Mouse (Mus musculus) thymus, postnatal 4 days (tissue): ENCODE results near the gene Gipc2.
A peak's percentile ranks its signal among the peaks of the same experiment; 100 is the strongest.
"Not testable (repeated sequence)": the region's sequence is repeated elsewhere in the genome, so short reads cannot be mapped to it uniquely, and the experiment has no call there.

ENCODE experiments used
- DNase-seq: peaks from one replicate; pipeline ENCODE4 v3.0.0; 2021

Gene Gipc2

DNA sequence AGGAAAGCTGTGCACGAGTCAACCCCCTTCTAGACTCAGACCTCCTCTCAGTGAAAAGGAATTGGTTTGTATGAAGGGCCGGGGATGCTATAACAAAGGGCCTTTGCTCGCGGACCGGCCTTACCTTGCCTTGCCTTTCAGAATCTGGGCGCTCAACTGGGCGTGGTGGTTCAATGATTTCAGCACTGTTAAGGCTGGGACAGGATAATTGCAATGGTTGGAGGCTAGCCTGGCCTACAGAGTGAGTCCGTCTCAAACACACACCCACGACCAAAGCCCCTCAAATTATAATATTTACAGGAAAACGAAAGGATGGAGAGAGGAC is at the start of gene Gipc2:
Gene Gipc2 (minus strand): TSS at position 132 of the 325 bp plus-strand sequence.
- no peak for DNase-seq

DNA sequence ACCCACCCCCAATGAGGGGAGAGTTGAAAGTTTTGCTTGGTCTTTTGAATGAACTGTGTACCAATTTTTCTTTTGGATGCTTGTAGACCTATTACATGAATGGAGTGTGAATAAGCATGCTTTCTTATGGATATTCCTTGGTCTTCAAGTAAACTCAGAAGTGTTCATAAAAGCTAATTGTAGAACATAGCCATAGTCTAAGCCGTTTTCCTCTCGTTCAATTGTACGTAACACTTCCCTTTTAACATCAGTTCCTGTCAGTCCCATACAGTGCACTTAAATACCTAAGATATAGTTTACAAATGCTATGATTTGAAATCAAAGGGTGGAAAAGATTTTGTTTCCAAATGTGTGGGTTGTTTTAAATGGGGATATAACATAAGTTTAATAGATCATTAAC is 47.4 kb upstream of the Gipc2 start:
- no peak for DNase-seq

DNA sequence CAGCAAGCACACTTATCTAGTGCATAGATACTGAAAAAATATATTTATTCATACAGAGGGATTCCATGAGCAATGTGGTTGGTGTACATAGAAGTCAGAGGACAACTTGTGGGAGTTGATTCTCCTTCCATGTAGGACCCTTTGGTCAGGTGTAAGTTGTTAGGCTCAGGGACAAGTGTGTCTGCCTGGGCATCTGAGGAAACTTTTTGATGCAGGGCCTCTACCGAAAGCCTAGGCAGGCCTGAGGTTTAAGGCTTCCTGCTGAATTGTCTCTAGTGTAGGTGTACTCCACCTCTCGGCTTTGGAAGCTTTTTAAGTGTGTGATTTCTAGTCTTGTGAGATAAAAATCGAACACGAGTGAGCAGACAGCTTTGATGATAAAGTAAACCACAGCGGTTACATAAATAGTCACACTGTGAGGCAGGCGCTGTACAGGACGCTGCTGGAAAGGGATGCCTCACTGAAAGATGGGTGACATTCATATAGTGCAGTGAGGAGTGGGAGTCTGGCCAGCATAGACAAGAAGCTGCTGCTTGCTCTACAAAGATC is 45.8 kb upstream of the Gipc2 start:
- DNase-seq, result peak; percentile 44

DNA sequence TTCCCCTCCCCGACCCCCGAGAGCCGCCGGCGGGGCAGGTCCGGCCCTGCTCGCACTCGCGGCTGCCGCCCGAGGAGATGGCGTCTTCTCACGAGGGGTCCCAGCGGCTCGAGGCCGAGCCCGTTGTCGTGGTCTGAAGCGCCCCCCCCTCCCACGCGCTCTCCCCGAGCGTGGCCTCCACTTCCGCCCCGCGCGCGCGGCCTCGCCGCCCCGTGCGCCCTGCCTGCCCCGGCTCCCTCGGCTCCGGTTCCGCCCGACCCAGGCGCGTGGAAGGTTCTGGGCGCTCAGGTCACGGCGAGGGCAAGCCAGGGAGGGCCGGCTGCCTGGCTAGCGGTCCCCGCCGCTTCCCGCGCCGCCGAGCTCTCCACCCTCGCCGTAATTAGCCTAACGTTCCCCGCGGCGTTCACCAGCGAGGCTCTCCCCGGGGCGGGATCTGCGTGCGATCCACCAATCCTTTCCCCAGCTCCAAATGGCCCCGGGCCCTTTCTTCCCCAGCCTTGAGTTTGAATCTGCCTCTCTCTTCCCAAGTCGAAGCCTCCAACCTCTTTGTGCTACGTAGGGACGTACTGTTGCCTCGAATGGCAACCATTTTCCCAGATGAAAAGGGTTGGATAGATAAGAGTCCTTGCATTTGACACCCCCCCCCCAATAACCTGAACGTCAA is 44.8 kb upstream of the Gipc2 start:
- peak; percentile 85 for DNase-seq

DNA sequence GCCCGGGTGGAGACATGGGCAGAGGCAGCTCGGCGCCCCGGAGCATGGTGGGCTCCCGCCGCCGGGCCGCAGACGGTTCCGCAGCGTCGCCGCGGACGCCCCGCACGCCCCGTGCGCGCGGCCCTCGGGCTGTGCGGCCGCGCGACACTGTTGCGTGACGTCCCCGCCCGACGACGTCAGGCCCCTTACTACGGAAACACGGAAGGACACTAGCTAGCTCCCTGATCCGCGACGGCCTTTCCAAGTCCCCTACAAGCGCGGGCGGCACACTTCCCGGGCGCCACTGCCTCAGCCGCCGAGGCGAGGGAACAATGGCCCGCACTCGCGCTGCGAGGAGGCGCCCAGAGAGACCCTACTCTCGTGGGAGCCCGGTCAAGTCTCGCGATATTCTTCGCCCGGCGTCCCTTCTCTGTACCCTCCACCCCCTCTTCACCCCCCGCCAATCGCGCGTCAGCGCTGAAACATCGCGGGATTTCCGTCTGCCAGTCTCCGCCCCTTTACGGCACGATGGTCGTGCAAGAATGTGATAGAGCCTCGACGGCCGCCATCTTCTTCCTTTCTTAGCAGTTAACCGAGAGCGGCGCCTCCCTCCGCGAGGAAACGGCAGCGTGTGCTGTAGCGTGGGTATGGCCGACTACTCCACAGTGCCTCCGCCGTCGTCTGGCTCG is 44.1 kb upstream of the Gipc2 start, which contains the start of the genes Dnajb4 and Fubp1:
Gene Dnajb4 (minus strand): TSS at position 336 of the 668 bp plus-strand sequence.
Gene Fubp1 (plus strand): TSS at position 456 of the 668 bp plus-strand sequence.
- DNase-seq, result peak; percentile 100

DNA sequence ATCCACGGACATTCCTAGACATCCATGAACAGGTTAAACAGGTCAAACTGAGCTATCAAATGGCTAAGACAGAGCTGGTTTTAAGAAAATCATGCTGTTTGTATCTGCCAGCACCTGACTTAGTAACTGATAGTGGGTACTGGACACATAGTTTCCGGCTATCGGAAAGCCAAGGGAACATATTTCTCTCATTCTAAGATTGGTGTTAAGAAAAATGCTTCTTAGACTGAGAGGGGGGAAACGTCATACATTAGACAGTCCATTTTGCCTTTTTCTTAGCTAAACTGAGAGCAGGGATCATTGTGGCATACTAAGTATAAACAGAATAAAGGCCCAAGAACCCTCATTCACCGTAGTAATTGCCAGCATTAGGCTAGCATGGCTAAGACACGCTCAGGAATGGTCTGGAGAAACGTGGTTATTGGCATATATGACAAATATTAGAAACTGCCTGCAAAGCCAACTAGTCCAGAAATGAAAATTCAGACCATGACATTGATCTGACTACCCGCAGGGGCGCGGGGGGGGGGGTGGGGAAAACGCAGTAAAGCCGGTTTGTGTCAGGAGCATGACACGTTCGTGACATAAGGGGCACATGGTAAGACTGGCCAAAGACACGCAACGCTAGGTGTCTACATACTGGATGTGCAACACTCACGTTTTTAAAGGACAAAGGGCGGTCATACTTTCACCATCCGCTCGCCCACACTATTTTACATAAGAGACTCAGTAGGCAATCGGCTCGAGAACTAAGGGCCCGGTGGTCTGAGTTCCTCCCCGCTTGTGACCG is 43.3 kb upstream of the Gipc2 start:
- DNase-seq, result no peak

DNA sequence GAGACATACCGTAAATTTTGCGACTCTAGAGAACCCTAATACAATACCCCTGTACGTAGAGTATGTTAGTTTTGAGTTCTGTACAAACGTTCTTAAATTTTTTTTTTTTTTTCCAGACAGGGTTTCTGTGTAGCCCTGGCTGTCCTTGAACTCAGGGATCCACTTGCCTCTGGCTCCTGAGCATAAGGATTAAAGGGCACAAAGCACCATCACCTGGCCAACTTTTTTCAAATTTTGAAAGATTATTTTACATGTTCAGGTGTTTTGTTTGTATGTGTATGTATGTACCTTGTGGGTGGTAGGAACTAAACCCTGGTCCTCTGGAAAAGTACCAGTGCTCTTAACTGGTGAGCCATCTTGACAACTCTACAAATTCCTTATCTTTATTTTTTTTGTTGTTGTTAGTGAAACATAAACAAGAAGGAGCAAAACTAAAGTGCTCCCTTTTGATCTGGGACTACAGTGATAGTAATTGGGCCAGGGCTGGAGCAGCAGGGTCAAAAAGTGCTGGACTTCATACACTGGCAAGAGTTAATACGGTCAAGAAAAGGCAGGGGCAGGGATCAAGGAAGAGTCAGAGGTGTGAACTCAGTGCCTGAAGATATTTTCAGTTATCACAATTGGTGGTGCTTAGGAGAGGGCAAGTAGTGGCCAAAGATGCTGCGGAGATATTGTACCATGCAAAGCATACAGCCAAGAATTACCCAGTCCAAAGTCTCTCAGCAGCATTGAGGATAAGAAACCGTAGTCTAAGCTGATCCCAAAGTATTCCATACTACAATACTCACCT is 42.3 kb upstream of the Gipc2 start:
- DNase-seq, result no peak

DNA sequence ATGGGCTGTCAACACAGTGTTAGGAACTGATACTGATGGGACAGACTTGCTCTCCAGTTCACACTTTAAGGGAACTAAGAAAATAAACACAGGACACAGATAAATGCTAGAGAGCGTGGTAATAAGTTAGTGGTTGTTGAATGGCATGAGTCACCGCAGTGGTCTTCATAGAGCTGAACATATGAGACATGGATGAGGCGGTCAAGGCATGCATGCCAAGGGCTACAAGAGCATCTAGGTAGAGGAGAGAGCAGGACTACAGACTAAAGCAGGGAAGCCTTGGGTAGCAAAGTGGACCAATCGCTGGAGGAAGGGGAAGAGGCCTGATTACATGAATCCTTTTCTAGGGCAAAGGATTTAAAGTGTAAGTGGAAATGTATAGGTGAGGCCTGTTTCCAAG is 41.1 kb upstream of the Gipc2 start:
- no peak for DNase-seq

DNA sequence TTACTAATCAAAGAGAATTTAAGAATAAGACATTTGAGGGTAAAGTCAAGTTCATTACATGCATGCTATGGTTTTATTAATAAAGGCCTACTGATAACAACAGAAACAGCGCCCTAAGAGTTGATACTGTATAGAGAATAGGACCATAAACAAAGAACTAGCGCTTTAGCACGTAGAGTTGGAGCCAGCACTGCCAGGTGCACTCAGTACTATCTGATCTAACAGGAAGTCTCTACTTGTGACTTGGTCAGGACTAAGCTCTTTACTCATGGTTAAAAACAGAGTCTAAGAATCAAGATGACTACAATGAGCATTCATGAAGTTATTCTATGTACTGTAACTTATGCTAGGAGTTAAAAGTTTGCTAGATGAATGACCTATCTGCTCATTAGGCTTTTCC is 38.5 kb upstream of the Gipc2 start:
- DNase-seq, result peak; percentile 53

DNA sequence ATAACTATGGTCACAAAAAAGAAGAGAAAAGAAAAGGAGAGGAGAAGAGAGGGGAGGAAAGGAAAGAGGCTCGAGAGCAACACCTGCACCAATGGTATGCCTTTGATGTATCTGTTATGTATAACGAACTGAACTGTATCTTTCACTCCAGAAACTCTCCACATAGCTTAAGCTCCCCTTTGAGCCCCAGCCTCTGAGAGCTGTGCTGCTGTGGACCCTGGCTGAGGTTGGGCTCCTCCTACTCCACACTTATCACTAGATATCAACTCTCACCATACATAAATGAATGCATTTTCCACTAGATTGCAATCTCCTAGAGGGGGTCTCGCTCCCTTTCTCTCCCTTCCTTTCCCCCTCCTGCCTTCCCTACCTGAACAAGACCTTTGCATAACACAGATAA is 38.0 kb upstream of the Gipc2 start:
- DNase-seq, result peak; percentile 69

DNA sequence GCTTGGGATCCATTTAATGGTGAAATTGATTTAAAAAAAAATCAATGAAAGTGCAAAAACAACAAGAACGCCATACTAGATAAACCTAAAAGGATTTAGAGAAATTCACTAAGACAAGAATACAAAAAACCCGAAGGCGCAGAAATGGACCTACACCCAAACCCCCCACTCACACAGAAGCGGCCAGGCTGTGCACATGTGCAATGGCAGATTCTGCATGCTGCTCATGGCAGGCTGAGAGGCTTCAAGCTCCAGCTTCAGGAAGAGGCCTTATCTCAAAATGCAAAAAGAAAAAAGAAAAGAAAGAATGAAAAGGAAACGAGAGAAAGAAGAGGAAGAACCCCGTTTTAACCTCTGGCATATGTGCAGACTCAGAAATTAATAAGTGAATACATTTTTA is 37.4 kb upstream of the Gipc2 start:
- peak; percentile 53 for DNase-seq

DNA sequence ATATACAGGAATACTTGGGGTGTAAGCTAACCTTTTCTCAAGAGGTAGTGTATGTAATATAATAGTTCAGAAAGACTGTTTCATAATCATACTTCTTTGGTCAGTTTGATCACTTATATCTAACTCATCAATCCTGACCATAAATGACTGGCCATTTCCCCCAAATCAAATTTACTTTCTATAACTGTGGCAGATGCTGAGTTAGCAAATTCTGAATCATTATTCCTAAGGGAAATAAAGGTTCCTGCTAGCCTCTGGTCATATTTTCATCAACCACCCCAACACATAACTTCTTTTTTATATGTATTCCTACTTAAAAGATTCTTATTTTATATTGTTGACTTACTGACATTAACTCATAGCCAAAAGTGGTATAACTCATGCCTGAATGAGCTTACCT is 36.9 kb upstream of the Gipc2 start:
- no peak for DNase-seq

DNA sequence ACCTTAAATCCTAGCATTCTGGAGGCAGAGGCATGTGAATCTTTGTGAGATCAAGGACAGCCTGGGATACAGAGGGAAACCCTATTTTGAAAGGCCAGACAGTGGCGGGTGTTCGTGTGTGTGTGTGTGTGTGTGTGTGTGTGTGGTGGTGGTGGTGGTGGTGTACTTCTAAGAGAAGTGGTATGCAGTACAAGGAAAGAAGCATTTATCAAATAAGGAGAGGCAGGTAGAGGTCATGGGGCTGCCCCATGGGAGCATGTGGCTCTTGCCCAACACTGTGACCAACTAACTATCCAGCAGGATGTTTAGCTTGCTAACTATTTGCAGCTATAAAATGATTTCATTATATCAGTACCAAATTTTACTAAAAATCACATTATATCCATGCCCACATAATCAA is 35.6 kb upstream of the Gipc2 start:
- DNase-seq, result peak; percentile 41

DNA sequence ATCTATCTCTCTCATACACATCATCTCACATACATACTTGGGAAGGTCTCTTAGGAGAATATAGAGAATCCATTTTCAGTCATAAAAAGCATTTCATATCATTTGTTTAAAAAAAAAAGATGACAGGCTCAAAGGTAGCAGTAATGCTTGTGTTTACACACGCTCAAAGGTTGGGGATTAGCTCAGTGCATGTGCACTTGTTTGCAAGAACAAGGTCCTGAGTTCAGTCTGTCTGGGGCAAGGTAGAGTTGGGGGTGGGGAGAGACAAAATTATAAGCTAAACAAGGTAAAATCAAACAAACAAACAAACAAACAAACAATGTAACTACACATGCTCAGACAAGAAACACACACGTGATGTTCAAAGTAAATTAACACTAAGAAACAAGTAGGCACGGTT is 35.2 kb upstream of the Gipc2 start:
- DNase-seq, result no peak

DNA sequence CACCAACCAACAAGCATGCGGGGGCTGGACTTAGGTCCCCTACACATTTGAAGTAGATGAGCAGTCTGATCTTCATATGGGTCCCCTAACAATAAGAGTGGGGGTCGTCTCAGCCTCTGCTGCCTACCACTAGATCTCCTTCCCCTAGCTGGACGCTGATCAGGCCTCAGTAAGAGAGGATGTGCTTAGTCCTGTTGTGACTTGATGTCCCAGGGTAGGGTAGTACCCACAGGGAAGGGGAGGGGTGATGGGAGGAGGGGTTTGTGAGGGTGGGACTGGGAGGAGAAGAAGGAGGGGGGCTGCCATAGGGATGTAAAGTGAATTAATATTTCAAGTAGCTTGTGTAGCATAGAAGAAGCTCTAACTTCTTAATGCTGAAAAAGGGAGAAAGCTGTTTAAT is 33.1 kb upstream of the Gipc2 start:
- DNase-seq, result no peak

DNA sequence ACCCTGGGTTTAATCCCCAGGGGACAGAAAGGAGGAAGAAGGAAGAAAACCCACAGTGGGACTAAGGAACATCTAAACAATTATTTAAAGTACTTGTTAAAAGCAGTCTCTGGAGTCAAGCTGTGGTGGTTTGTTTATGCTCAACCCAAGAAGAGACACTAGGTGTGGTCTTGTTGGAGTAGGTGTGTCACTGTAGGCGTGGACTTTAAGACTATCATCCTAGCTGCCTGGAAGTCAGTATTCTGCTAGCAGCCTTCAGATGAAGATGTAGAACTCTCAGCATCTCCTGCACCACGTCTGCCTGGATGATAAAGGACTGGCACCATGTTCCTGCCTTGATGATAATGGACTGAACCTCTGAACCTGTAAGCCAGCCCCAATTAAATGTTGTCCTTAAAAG is 31.2 kb upstream of the Gipc2 start:
- DNase-seq, result not testable (repeated sequence)

DNA sequence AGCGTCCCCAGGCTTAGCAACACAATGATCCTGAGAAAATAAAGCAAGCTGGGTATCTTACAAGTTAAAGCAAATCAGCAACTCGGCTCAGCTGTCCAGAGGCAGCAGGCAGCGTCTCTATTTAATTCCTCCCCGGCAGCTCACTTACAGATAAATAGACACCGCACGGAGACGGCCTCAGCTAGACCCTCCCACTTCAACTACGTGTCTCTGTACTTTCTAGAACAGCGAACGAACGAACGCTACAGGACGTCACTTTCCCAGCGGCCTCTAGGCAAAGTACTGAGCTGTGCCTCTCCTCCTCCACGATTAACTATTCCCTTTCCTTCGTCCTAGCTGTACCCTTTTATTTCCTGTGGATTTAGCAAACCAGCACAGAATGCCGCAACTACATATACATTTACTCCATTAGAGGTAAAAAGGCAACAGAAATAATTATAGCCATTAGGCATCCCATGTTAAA is 27.6 kb upstream of the Gipc2 start:
- DNase-seq, result peak; percentile 78

DNA sequence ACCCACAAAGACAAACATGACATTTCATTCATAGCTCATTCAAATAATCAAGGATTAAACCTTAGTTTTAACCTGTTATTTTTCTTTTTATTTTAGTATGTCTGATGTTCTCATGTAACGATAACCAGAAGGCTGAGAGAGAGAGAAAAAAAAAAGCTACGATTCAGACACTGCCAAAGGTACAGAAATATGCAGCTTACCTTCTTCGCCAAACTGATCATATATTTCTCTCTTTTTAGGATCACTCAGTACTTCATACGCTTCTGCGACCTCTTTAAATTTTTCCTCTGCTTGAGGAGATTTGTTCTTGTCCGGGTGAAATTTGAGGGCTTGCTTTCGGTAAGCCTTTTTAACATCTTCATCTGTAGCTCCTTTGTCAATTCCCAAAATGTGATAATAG is 27.1 kb upstream of the Gipc2 start:
- DNase-seq, result no peak

DNA sequence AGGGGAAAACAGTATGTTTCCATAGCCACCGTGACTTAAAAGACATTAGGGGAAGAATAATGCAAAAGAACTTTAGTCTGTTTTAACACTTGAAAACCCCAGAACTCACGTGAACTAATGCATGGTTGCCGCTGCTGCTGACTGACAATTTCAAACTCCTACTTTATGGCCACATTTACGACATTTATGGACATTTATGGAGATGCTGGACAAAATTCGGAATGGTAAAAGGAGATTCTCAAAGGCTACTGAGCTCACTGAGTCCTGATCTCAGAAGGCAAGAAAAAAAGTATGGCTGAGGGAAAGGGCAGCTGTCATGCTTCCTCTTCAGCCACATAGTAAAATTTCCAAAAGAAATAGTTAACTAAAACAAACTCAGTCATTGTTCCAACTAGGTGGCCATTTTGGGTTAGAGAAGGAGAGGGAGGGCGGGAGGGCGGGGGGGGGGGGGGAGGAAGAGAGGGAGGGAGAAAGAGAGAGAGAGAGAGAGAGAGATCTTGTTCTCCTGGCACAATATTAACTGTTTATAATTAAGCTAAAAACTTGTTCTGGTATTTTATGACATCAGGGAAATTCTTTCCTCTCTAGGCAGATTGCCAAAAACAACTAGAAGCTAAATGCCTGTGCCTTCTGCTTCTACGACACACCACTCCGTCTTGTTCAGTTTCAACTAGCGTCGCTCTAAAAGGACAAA is 26.4 kb upstream of the Gipc2 start:
- DNase-seq, result no peak

DNA sequence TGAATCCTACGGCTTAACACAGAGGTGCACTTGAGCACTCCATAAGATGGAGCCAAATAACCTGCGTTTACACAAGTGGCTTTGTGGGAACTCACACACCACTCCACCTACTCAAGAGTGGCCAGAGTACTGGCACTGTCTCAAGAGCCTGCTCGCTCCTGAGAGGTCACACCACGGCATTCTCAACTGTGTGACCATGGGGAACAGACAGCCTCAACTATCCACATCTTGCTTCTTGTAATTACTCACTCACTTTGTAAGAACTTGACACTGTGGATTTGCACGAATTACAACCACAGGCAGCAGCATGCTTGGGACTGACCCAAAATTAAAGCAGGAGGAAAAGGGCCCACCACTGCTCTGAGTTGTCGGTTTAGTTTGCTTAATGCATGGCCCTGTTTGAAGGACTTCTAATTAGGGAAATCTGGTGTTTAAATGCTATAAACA is 25.8 kb upstream of the Gipc2 start:
- DNase-seq, result no peak

DNA sequence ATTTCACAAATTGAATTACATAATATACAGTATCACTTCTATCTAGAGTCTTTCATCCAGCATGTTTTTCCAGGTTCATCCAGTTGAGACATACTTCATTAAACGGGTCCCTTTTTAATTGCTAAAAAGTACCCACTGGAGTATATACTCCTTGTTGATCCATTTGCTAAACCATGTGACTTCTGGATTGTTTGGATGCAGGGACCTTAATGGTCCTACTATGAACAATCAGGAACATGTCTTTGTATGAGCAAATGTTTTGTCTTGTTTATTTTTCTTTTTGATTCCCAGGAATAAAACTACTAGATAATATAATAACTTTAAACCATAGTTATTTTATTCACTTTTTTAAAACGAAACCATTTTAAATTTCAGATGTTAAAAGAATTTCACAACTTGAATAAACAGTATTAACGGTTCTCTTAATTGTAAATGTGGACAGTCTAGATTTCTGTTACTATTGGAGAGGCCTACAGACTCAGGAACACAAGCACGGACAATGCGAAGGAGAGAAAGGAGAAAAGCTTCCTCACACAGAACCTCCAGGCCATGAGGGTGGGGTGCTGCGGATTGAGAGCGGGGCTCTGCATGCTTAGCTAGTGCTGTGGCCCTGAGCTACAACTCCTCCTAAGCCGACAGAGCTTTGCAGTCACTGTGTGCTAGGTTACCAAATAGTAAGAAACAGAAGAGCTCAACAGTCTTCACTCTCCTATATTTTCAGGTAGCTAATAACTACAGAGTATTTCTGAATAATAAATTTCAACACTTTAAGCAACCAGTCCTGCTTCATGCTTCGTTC is 24.8 kb upstream of the Gipc2 start:
- no peak for DNase-seq
